Mouse (Mus musculus) heart, embryonic 15.5 days (tissue): ENCODE measurements around the gene Chst1. TPM values are rescaled to one million over a fixed set of nuclear protein-coding genes. Genes with fewer than 3 reads are reported as not detected.

Experiments
- ATAC-seq: fragments of 200-750 bp; cut with Nextera tagmentation; replicated peaks from 2 replicates; pipeline ENCODE4 v1.8.0; 2017; ENCODE audit warnings: low read depth, moderate TSS enrichment; ENCODE audit not compliant: insufficient number of reproducible peaks, insufficient read depth, low FRiP score
- H3K27ac ChIP-seq: fragments of 300-500 bp; sonication (generic); 2 replicates; pipeline ENCODE4 v1.5.1; 2015; ENCODE audit warnings: mild to moderate bottlenecking, inconsistent platforms
- H3K27me3 ChIP-seq: fragments of 300-500 bp; sonication (generic); 2 replicates; pipeline ENCODE4 v1.6.1; 2015; ENCODE audit warnings: inconsistent platforms
- H3K36me3 ChIP-seq: fragments of 300-500 bp; sonication (generic); 2 replicates; pipeline ENCODE4 v1.6.1; 2015; ENCODE audit warnings: mild to moderate bottlenecking, inconsistent platforms
- H3K4me1 ChIP-seq: fragments of 300-500 bp; sonication (generic); replicated peaks from 2 replicates; pipeline ENCODE4 v1.6.1; 2015; ENCODE audit warnings: inconsistent platforms
- H3K4me2 ChIP-seq: fragments of 300-500 bp; sonication (generic); 2 replicates; pipeline ENCODE4 v1.6.1; 2015; ENCODE audit warnings: inconsistent platforms, mild to moderate bottlenecking, moderate library complexity
- H3K4me3 ChIP-seq: fragments of 300-500 bp; sonication (generic); 2 replicates; pipeline ENCODE4 v1.5.1; 2015; ENCODE audit warnings: mild to moderate bottlenecking, inconsistent platforms
- H3K9ac ChIP-seq: fragments of 300-500 bp; sonication (generic); 2 replicates; pipeline ENCODE4 v1.6.1; 2015; ENCODE audit warnings: mild to moderate bottlenecking, inconsistent platforms
- H3K9me3 ChIP-seq: fragments of 300-500 bp; sonication (generic); replicated peaks from 2 replicates; pipeline ENCODE4 v1.6.1; 2016; ENCODE audit warnings: inconsistent platforms
- WGBS: fragments of 180-500 bp; shearing (Covaris S2); methylation state at CpG from one replicate; pipeline ENCODE4 v1.1.7; 2015; ENCODE audit warnings: mixed read lengths; 5-methylcytosine and 5-hydroxymethylcytosine counted together
- microRNA-seq: library from miRNA; unstranded; fragments of <30 nt; microRNA quantifications from one replicate; pipeline ENCODE4, GENCODE M21; 2016
- polyA plus RNA-seq: library from polyadenylated mRNA; unstranded; fragments of >200 nt; fragmentation: Nextera tagmentation; extraction: Ambion mirVana; gene quantifications from 2 replicates; pipeline ENCODE4 v1.2.1, GENCODE M21; 2015

The Chst1 gene
- polyA plus RNA-seq, 1 experiment from 2014 or later = 1.9 TPM

DNA sequence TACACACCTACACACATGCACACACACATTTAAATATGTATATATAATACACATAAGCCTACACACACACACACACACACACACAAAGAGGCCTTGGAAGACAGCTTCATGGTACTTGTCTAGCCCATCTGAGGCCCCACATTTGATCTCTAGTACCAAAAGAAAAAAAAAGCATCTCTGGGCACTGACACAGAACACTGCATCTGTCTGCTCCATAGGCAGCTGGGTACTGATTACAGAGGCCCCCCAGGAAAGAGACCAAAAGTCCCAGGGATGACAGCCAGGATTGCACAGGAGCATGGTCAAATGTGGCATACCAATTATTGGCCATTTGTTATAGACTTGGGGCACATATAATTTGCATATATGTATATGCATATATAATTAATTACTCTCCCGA is 50.9 kb downstream of the Chst1 start:
- Histone ChIP-seq H3K36me3 (no peaks in the 10 kb centered on the region), H3K4me1 (peaks cover 4% of the 10 kb centered on the region; the same call in 1 of the 2 replicates), H3K4me2 (no peak overlapping the region), H3K27ac (no peak overlapping the region), H3K27me3 (no peaks in the 10 kb centered on the region), H3K9ac (no peak overlapping the region), H3K4me3 (no peak overlapping the region), H3K9me3 (no peaks in the 10 kb centered on the region)
- ATAC-seq = no peak
- 73% methylated on average over 1 of the region's 1 CpGs for whole genome bisulfite sequencing

DNA sequence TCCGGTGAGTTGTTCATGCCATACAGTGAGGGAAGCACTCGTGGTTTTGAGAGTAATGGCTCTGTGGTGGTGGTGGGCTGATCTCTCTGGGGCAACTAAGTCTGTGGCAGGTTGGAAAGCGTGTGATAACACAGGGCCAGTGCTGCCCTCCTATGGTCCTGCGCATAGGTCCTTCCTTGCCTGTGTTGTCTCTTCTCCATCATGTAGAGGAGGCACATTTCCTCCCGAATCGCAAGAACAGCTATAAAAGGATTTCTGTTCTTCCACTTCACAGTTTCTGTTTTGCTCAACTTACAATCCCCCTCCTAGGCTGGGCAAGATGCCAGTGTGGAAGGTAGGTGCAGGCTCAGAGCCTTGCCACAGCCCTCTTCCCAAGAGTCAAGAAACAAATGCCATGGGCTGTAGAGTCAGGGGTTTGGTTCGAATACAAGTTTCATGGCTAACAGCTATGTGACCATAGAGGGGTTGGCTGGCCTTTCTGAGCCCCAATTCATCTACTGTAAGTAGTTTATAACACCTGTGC is 51.8 kb downstream of the Chst1 start:
- Histone ChIP-seq H3K4me1 (no peaks in the 10 kb centered on the region), H3K9me3 (no peaks in the 10 kb centered on the region), H3K36me3 (no peaks in the 10 kb centered on the region), H3K4me2 (no peak overlapping the region), H3K9ac (no peak overlapping the region), H3K4me3 (no peak overlapping the region), H3K27ac (no peak overlapping the region), H3K27me3 (no peaks in the 10 kb centered on the region)
- WGBS = 74% methylated on average over 7 of the region's 7 CpGs
- no peak for ATAC-seq

DNA sequence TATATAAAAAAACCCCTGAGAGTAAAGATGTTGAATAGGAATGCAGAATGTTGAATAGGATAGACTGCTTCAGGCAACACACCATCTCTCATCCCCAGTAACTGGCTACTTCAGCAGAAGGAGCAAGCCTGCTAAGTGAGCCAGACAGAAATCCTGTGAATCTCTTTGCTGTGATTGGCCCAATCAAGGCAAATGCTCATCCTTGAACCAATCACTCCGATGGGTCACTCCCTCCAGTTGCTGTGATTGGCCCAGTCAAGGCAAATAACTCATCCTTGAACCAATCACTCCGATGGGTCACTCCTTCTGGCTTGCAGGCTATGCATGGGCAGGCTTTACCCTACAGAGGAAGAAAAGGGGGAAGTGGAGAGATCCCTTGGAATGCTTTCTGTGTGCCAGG is 57.7 kb downstream of the Chst1 start:
- Histone ChIP-seq H3K36me3 (no peaks in the 10 kb centered on the region), H3K4me2 (no peak overlapping the region), H3K4me3 (no peak overlapping the region), H3K9me3 (no peaks in the 10 kb centered on the region), H3K9ac (no peak overlapping the region), H3K4me1 (no peaks in the 10 kb centered on the region), H3K27me3 (no peaks in the 10 kb centered on the region), H3K27ac (no peak overlapping the region)
- ATAC-seq = no peak
- 71% methylated on average over 2 of the region's 2 CpGs for WGBS

DNA sequence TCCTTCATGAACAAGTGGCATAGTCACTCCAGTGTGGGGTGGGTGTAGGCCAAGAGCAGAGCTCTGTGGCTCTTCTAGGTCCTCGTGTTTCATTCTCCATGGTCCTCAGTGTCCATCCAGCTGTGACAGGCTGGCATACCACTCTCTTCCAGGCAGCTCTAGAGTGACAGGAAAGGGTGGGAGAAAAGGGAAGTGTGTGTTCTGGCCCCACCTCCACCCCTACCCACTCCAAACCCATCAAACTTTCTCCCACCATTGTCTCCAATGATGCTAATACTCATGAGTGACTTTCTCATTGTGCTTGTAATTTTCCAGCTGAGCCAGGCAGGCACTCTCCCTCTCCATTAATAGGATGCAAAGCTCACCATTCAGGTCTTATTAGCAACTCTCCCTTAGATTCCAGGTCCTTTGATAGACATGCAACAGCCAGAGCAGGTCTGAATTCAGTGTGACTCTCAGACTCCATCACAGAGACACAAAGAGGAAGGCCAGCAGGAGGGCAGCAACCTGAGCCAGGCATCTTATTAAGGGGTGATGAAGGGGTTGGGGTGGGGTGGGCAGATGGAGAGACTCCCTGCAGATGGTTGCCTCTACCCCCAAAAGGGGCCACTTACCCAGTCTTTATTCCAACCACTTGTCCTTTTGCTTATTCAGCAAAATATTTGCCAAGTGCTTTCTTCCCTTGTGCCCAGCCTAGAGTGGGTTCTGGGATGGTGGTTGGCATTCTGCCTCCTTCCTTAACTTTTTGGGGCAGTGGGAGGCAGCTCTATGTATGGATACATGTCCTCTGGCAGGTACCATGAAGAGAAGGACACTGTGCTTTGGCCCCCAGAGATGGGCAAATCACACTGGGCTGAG is 59.0 kb downstream of the Chst1 start:
- Histone ChIP-seq H3K4me1 (no peaks in the 10 kb centered on the region), H3K36me3 (no peaks in the 10 kb centered on the region), H3K9ac (no peak overlapping the region), H3K4me2 (no peak overlapping the region), H3K4me3 (no peak overlapping the region), H3K27ac (no peak overlapping the region), H3K9me3 (no peaks in the 10 kb centered on the region), H3K27me3 (no peaks in the 10 kb centered on the region)
- 62% methylated on average over 1 of the region's 1 CpGs for WGBS
- ATAC-seq = no peak

DNA sequence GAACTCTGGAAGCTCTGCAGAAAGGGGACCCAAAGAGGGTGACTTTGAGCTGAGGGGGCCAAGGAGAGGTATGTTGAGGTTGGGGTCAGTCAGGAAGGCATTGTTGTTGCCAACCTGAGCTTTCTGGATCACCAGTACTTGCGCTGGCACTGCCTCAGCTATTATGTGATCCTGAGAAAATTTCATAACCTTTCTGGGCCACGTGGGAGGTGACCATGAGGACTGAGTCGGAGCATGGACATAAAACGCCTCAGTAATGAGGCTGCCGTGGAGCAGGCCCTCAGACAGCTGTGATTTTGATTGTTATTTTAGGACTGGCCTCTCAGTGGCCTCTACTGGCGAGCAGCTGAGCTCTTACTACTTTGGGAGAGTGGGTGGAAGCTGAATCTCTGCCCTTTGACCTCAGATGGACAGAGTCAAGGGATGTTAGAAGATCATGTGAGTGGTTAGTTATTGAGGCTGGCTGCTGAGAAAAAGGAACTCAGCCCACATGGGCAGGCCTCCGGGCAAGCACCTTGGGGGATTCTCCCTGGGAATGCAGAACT is 60.1 kb downstream of the Chst1 start:
- Histone ChIP-seq H3K4me1 (no peaks in the 10 kb centered on the region), H3K27me3 (no peaks in the 10 kb centered on the region), H3K9ac (no peak overlapping the region), H3K4me3 (no peak overlapping the region), H3K36me3 (no peaks in the 10 kb centered on the region), H3K4me2 (no peak overlapping the region), H3K9me3 (no peaks in the 10 kb centered on the region), H3K27ac (no peak overlapping the region)
- ATAC-seq = no peak
- 48% methylated on average over 7 of the region's 7 CpGs for WGBS

DNA sequence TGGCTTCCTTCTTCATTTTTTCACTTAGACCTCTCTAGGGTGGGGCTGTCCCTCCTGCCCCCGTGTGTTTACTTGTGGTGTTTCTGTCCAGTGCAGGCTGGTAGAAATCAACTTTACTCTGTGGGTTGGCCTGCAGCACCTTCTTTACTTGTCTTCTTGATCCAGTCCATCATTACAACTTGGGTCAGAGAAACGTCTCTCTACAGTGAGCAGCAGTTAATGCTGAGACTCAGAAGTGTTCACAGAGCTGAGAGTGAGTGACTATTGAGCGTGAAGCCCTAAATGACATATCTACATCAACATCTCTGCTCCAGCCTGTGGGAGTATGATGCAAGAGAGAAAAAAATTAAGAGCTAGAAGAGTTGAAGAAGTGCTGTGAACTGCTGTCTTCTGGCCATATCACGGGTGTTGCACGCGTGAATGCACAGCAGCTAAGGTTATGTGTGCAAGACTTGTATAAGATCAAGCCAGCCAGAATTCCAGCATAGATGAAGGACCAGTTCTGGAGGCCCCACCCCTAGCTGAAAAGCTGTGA is 63.1 kb downstream of the Chst1 start:
- no peak overlapping the region for H3K27ac ChIP-seq
- 82% methylated on average over 6 of the region's 6 CpGs for WGBS
- no peak overlapping the region for H3K4me2 ChIP-seq
- no peak overlapping the region for H3K9ac ChIP-seq
- H3K9me3 ChIP-seq = no peaks in the 10 kb centered on the region
- peaks cover 3% of the 10 kb centered on the region; the same call in 1 of the 2 replicates for H3K4me1 ChIP-seq
- ATAC-seq = no peak
- H3K27me3 ChIP-seq = no peaks in the 10 kb centered on the region
- H3K4me3 ChIP-seq = no peak overlapping the region
- H3K36me3 ChIP-seq = no peaks in the 10 kb centered on the region

Small RNA genes within 50 kb of the gene (microRNA-seq; reads per million reads assigned to microRNA genes)
- gene Mir7221 = not detected
- gene Mir7222 = not detected

Other genes with a start within 250 kb of the Chst1 start
- gene Pex16, start 225.0 kb upstream of the Chst1 start, polyA plus RNA-seq = 14.8 and 19.0 TPM in 2 replicates
- gene Large2, start 224.8 kb upstream of the Chst1 start, polyA plus RNA-seq = 1.6 and 3.4 TPM in 2 replicates
- 1.2 and 1.7 TPM in 2 replicates for gene 1700029I15Rik, start 217.2 kb upstream of the Chst1 start, polyA plus RNA-seq
- gene Mapk8ip1, start 198.4 kb upstream of the Chst1 start, polyA plus RNA-seq = 5.7 and 9.7 TPM in 2 replicates
- gene Cry2, start 165.7 kb upstream of the Chst1 start, polyA plus RNA-seq = 15.8 and 20.9 TPM in 2 replicates
- 6.9 and 11.6 TPM in 2 replicates for gene Slc35c1, start 139.2 kb upstream of the Chst1 start, polyA plus RNA-seq